Mouse (Mus musculus): Measurements from ENCODE around the gene Ackr2.

- TF ChIP-seq CTCF (IDR thresholded peaks at IDR 0.05), result no peak
- no peak for TF ChIP-seq EP300 (IDR thresholded peaks at IDR 0.05)
These were observed 25.8 kb downstream of the Ackr2 start for GRCm38 (mm10) chr9:121923906-121924305.
